Mouse (Mus musculus) gastrocnemius, adult 2 months (tissue): ENCODE data around the gene Frmd4a. TPM values are rescaled to one million over a fixed set of nuclear protein-coding genes. Genes with fewer than 3 reads are reported as not detected.

ENCODE experiments used
- DNase-seq: peaks from one replicate; pipeline ENCODE4 v3.0.0; 2022
- H3K27ac ChIP-seq: fragments of 200-600 bp; 2 replicates; pipeline ENCODE4 v1.8.1; 2022; ENCODE audit warnings: mild to moderate bottlenecking
- H3K4me3 ChIP-seq: fragments of 200-600 bp; 2 replicates; pipeline ENCODE4 v1.8.1; 2022; ENCODE audit warnings: mild to moderate bottlenecking, moderate library complexity
- CTCF ChIP-seq: fragments of 200-600 bp; IDR thresholded peaks from 2 replicates; pipeline ENCODE4 v1.8.1; 2022; ENCODE audit warnings: antibody characterized with exemption, mild to moderate bottlenecking, moderate library complexity
- intact Hi-C: fragments of 180-260 bp; cut with DNase I; formaldehyde crosslinking; loops from one replicate; pipeline ENCODE4 v1.15.1; 2025
- total RNA-seq, 2 experiments: library from RNA; stranded (reverse); gene quantifications; 2 replicates each; pipeline ENCODE4 v1.2.3; 2021

Frmd4a gene
- total RNA-seq, 2 experiments from 2014 or later = 2.4 to 4.2 TPM

DNA sequence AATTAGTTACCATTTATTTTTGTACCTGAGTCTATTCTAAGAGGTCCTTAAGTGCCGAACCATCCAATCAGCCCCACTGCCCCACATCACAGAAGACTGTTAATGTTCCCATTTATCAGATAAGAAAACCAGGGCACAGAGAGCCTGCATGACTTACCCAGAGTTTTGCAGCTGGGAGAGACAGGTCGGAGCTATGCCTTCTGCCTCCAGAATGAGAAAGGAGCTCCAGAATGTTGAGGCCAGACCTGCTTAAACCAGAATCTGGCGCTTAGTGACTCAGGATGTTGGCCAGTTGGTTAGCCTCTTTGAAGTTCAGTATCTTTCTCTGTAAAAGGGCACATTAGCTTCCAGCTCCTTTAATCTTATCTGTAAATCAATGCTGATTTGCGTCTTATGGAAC is 422.4 kb downstream of the Frmd4a start:
- no peak for TF ChIP-seq CTCF
- no peak overlapping the region for H3K4me3 ChIP-seq
- intact Hi-C loops = no loop called here
- H3K27ac ChIP-seq = no peak overlapping the region
- no peak for DNase-seq

DNA sequence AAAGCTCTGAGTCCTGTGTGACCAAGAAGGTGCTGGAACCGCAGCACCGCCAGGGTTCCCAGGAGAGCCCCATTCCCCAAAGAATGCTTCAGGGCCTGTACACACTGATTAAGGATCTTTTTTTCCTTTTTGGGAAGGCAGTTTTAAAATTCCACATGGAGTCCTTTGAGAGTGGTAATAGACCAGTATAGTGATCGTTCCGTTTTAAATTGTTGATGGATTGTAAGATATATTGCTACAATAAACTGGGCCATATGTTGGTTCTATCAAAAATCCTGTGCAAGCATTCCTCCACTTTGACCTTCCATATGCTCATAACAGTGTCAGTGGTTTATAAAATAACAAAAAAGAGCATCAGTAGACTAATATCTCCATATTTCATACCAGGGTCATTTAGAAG is 424.3 kb downstream of the Frmd4a start:
- intact Hi-C loops = no loop called here
- no peak overlapping the region for H3K4me3 ChIP-seq
- no peak for TF ChIP-seq CTCF
- no peak for DNase-seq
- H3K27ac ChIP-seq = no peak overlapping the region

DNA sequence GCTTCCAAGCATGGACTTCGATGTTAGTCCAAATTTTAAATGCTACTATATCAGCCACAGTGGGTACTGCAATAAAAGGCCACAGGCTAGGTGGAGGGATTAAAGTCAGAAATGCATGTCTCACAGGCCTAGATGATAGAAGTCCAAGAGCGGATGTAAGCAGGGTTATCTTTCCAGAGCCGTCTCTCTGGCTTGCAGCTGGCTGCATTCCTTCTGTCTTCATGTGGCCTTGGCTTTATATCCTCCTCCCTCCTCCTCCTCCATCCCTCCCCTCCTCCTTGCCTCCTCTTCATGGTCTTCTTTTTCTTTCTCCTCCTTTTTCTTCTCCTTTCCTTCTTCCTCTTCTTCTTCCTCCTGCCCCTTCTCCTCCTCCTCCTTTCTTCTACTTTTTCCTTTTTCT is 427.2 kb downstream of the Frmd4a start:
- TF ChIP-seq CTCF = no peak
- intact Hi-C loops = no loop called here
- Histone ChIP-seq H3K27ac (no peak overlapping the region), H3K4me3 (no peak overlapping the region)
- no peak for DNase-seq

DNA sequence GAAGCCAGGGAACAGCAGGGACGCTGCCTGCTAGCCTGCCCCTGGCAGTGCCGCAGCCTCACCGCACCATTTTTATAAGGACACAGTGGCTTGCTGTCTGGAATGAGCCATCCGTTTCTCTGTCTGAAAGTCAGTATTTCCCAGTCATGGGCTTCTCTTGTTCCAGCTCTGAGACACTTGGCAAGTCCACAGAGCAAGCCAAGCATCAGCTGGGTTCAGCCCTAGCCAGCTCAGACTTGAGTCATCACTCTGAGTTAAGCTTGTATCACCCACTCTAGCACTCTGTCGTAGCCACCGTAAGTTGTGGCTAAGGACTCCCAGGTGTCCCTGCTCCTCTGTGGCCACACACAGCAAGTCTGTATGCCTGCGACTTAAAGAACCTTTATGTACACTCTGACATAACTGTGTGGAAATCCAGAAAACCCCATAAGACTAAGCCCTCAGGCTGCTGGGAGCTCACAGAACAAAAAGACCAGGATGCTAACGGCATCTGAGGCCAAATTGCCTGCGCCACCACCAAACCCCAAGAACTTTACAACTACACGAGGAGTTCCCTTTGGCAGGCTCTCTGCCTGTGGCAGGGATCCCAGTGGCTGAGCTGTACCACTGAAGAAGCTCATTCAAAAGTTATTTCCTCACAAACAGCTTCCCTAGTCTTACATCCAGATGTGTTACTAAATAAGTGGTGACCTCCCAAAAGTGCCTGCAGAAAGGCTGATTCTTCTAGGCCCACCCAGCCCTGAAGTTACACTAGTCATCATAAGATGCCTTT is 428.3 kb downstream of the Frmd4a start:
- H3K4me3 ChIP-seq = no peak overlapping the region
- peak overlapping the region; percentile 75 for H3K27ac ChIP-seq
- DNase-seq = peak; percentile 88
- intact Hi-C loops = no loop called here
- TF ChIP-seq CTCF = no peak

DNA sequence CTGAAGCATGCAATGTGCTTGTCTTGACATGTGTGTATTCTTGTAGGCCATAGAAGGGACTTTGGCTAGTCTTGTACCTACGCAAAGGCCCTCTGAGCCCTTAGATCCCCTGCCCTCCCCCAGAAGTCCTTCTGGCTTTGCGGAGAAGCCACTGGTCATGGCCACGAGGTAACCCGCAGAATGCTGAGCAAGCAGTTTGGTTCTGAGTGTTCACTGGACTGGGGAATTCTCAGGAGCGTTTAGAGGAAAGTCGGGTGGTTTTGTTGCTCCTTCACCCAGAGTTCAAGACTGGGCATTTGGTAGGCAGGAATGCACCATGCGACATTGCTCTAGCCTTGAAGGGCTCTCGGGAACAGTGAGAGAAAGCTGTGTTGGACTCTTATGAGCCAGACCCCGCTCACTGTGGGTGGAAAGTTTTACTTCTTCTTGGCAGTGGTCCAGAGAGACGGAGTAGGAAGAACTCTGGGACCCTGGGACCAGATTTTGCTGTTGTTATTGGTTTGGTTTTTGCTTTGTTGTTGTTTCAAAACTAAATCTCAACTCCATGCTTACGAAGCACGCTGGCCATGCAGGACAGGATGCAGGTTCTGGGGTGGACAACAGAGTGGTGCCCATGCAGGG is 432.5 kb downstream of the Frmd4a start:
- DNase-seq = no peak
- no peak overlapping the region for H3K27ac ChIP-seq
- TF ChIP-seq CTCF = no peak
- no peak overlapping the region for H3K4me3 ChIP-seq
- intact Hi-C loops = no loop called here

DNA sequence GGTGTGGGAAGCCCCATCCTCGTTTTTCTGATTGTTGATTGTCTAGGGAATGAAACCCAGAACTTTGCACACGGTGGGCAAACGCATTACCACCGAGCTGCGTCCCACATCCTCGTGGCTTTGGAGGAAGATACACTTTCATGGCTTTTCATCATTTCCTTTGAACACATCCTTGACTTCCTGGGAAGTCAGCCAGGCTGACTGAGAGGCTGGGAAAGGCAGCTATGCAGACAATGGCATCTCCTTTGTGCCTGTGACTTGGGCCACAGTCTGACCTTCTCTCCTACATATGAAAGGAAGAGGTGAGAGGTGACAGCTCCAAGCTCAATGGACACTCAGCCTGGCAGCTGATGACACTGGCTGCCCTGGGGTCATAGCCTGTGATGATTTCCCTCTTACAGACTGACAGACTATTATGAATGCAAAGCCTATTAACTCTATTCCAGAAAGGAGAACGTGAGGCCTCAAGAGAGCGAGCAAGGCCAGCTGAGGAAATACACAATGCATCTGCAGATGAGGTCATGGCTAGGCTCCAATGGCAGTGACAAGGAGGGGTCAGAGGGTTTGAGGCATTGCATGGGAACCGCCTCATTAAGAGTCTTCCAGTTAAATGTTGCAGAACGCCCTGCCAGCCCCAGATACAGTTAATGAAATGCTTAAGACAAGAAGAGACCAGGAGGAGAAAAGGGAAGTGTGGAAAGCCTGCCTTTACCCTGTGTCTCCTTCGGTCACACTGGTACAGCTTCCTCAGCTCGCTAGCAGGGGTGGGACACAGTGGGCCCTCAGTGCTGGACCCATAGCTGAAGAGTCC is 435.3 kb downstream of the Frmd4a start:
- no peak for TF ChIP-seq CTCF
- DNase-seq = peak; percentile 57
- Histone ChIP-seq H3K4me3 (no peak overlapping the region), H3K27ac (peak overlapping the region; percentile 56)
- intact Hi-C loops = no loop called here

DNA sequence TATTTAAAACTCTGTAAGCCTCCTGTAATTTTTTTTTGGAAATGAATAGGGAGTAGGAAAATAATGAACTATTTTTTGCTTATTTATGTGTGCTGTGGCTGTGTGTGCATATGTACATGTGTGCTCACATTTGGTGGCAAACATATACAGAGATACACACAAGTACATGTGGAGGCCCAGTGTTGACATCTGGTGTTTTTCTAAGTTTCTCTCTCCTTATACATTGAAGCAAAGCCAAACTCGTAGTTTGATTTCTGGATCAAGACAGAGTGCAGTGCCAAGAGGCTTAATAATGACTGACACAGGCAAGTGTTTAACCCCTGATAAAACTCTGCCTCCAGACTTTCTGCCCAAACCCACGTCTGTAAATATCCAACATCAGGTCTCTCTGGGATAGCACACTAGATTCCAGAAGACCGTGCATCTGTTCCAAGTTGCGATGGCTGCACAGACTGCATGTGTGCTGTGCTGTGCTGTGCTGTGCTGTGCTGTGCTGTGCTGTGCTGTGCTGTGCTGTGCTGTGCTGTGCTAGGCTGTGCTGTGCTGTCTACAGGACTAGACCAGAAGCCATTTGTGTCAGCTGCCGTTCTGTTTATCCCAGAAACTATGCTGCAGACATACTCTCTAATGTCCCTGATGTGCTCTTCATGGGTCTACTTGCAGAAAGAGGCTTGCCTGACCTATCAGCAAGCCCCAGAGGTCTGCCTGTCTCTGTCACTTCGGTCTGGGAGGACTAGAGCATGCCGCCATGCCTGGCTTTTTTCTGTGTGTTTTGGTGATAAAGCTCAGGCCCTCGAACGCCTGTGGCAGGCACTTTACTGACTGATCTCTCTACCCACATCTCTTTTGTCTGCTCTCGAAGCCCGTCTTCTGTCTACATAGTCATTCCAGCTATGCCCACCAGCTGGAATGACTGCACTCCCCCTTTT is 437.8 kb downstream of the Frmd4a start:
- no peak for DNase-seq
- no peak overlapping the region for H3K4me3 ChIP-seq
- intact Hi-C loops = no loop called here
- TF ChIP-seq CTCF = no peak
- no peak overlapping the region for H3K27ac ChIP-seq

DNA sequence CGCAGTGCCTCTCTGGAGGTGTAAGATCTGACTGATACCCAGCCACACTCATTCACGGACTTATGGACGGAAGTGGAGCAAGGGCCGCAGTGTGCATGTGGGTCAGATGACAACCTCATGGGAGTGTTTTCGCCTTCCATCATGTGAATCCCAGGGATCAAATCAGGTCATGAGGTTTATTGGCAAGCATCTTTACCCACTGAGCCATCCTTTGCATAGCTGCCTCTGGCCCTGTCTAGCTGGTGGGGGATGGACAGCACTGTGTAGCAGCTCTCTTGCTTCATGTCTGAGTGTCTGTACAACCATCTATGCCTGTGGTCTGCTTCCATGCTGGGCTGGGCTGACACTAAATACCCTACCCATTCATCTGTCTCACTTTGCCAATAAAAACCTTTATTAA is 443.4 kb downstream of the Frmd4a start:
- intact Hi-C loops = no loop called here
- no peak for TF ChIP-seq CTCF
- DNase-seq = no peak
- H3K4me3 ChIP-seq = no peak overlapping the region
- no peak overlapping the region for H3K27ac ChIP-seq

DNA sequence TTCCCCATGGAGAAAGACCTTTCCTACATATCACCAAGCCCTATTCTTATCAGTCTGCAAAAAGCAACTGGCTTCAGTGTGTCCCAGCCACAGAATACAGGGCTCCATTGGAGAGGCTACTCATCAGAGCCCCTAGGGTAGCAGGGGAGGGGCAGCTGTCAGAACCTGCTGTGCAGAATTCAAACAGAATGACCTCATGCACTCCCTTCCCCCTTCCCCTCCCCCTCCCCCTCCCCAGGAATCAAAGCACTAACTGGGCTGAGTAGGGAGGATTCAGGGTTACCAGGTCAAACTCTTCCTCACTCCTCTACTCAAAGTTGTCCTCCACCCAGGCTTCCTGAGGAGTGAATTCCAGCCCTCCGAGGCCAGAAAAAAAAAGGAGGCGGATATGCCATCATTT is 444.0 kb downstream of the Frmd4a start:
- intact Hi-C loops = no loop called here
- Histone ChIP-seq H3K4me3 (no peak overlapping the region), H3K27ac (no peak overlapping the region)
- no peak for DNase-seq
- TF ChIP-seq CTCF = no peak

DNA sequence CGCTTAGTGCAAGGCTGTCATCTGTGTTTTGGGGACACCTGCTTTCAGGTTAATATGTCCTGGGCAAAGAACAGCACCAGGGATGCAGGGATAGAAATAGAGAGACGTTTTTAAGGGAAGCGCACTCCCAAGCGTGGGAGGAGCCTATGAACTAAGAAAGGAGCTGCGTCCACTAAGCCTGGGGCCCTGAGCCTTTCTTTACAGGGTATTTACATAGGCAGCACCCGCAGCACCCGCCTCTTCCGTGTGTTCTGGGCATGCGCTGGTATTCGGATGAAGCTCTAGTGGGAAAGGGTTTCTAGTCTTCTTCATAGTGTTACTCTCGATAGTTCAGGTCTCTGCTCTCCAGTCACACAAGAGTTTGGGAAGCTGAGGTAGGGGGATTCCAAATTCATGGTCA is 445.0 kb downstream of the Frmd4a start:
- TF ChIP-seq CTCF = no peak
- no peak overlapping the region for H3K27ac ChIP-seq

DNA sequence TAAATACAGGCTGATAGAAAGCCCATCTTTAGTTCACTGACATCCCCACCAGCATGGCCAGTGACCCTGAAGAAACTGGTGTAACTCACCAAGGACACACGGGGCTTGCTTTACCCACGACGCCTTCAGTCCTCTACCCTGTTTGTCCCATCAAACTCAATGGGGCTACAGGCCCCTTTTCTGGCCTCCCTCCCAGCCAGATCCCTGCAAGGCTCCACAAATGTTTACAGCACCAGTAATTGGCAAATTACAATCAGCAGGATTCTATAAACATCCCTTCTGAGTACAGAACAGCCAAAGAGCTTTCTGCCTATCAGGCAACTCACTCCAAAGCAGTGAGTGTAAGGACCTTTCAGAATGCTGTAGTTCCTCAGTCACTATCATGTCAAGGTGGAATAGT is 448.6 kb downstream of the Frmd4a start:
- DNase-seq = no peak
- Histone ChIP-seq H3K27ac (no peak overlapping the region), H3K4me3 (no peak overlapping the region)
- intact Hi-C loops = no loop called here
- TF ChIP-seq CTCF = no peak

More for the DNA sequence above, 445.0 kb downstream of the Frmd4a start:
- intact Hi-C loops = no loop called here
- no peak for DNase-seq
- H3K4me3 ChIP-seq = no peak overlapping the region

DNA sequence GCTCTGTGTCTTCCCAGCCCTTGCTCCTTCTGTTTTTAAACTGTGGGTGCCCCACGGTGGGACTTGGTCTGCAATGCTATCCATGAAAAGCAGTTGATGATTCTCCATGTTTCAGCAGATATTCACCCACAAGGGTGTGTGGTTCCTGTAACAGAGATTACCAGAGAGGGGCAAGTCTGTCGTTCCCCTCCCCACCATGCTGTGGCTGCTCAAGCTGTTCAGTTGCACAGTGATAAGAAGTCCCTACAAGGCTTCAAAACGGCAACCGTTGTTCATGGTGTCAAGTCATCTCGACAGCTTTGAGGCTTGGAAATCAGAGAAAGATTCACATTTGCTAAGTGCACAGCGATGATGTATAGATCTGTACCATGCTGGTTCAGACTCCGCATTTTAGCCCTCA is 449.8 kb downstream of the Frmd4a start:
- DNase-seq = no peak
- intact Hi-C loops = no loop called here
- no peak overlapping the region for H3K27ac ChIP-seq
- no peak overlapping the region for H3K4me3 ChIP-seq
- no peak for TF ChIP-seq CTCF
